Mouse (Mus musculus): ENCODE measurements around the gene Edf1.

Edf1 gene

GRCm38 (mm10) chr2:25581294-25581864 is 23.7 kb downstream of the Edf1 start, which contains the start of gene Ajm1:
Gene Ajm1, minus strand, starts transcription at chr2:25581757.
- DNase-seq (ENCODE audit: inconsistent age in 2 of 2, low spot score in 1 of 2) = peak; percentile 68 to 90

GRCm38 (mm10) chr2:25581901-25582301 is 24.3 kb downstream of the Edf1 start:
- DNase-seq (ENCODE audit: inconsistent age in 2 of 2, low spot score in 1 of 2) = no peak

DNA sequence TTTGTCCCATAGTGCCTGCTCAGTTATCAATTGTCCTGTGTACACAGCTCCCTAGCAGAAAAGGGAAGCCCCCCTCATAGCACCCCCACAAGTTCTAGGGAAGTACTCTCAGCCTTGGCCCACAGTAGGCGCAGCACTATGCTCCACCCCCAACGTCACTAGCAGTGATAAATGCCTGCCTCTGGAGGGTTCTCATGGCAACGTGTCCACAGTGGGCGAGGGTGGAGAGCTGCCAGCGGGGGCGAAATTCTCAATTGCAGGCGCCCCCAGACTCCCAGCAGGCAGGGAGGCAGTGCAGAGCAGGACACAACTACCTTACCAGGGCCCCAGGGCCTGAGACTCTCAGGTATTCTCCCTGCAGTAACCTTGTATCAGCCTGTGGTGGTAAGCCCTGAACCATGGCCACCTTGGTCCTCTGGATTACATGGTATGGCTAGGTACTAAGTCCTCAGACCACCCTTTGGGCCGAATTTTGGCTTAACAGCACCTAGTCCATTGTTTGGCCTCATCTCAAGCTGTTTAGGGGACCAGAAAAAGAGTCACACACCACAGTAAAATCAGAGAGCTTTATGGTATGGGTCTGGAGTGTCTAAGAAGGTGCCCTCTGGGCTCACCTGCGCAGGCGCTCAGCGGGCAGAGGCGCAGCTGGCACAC is 24.9 kb downstream of the Edf1 start:
- peak in 1 of 2 experiments; percentile 78 for DNase-seq (ENCODE audit: inconsistent age in 2 of 2, low spot score in 1 of 2)

DNA sequence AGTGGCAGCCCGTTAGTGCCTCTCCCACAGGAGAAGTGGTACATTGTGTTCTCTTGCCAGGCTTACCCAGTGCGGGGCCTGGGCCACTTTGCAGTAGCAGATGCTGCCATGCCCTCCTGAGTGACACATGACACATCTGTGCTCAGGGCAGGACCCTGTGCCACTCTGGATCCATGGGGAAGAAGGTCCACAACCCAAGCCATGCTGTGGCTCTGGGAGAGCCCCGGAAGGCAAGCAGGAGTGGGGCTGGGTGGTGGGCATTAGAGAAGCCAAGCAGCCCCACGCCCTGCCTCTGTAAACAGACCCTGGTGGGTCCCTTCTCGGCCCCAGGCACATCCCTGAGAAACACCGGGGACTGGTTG is 25.5 kb downstream of the Edf1 start:
- DNase-seq (ENCODE audit: inconsistent age in 2 of 2, low spot score in 1 of 2) = peak in 1 of 2 experiments; percentile 58

DNA sequence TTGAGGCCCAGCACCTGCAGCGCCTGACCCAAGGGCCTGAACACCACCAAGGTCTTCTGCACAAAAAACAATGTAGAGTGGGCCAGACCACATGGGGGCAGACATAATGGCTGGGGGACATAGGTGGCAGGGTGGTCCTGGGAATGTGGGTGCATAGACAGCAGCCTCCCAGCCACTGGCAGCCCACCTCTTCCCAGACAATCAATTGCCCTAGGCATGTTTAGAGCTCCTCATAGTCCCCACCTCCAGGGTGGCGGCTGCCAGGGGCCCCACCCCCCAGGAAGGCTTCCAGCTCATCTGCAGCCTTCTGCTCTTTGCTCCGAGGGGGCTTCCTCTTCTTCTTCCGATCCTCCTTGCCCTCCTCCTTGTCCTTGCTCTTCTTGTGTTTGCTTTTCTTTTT is 25.9 kb downstream of the Edf1 start:
- no peak for DNase-seq (ENCODE audit: inconsistent age in 2 of 2, low spot score in 1 of 2)

DNA sequence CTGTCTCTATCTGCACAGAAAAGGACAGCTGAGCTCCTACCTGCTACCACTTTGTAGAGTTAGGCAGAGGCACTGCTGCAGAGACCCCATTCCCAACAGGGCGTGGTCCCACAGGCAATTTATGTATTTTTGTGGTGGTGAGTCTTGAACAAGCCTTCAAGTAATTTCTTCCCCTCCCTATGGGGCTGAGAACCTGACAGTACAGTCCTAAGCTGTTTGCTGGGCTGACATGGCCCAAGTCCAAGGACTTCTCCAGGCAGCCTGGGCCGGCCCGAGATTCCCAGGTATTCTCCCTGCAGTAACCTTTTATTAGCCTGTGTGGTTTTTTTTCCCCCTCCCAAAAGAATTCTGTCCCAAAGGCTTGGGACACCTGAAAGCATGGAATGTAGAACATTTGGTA is 26.5 kb downstream of the Edf1 start:
- peak in 1 of 2 experiments; percentile 66 for DNase-seq (ENCODE audit: inconsistent age in 2 of 2, low spot score in 1 of 2)

DNA sequence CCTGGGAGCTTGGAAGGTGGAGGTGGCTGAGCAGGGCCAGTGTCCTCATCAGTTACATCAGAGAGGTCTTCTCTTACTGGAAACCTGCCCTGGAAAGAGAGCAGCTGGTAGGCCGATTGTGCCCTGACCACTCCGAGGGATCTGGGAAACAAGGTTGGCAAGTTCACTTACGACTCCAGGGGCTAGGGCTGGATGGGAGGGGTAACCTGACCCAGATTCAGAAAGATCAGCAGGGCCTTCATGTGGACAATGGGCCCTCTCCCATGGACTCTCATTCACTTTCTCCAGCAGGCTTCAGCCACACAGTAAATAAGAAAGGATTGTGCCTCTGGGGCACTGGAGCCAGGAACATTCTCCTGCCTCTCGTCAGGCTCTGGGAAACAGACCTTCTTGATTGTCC is 27.2 kb downstream of the Edf1 start:
- DNase-seq (ENCODE audit: inconsistent age in 2 of 2, low spot score in 1 of 2) = no peak

DNA sequence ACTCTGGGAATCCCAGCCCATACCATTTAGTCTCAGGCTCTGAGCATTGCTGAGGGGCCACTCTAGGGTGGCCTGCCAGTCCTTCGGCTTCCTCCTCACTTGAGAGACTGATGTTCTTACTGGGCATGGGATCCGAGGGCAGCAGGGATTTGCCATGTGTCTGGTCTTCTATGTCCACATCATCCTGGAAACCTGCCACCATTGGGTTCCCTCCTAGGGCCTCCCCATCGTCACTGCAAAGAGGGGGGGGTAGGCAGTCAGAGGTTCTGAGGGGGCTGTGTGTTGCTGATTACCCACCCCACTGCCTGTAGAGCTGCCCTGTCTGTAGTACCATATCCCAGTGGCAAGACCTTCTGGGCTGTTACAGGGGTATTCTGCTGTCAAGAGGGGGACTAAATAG is 28.0 kb downstream of the Edf1 start:
- no peak for DNase-seq (ENCODE audit: inconsistent age in 2 of 2, low spot score in 1 of 2)

DNA sequence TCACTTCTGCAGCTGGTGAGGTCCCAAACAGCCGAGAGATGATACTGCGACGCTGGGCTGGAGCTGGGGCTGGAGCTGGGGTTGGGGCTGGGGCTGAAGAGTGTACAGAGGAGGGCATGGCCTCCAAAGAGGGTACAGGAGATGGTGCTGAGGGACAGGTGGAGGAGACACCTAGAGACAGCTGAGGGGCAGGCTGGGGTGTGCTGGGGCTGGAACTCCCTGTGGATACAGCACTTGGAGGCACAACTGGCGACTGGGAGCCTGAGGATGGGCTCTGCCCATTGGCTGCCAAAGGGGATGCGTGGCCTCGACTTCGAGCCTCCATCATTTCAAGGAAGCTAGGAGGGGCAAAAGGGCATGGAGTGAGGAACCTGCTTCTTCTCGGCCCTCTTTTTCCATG is 29.6 kb downstream of the Edf1 start:
- no peak for DNase-seq (ENCODE audit: inconsistent age in 2 of 2, low spot score in 1 of 2)

- DNase-seq (ENCODE audit: inconsistent age in 2 of 2, low spot score in 1 of 2) = no peak
These were observed 30.7 kb downstream of the Edf1 start for GRCm38 (mm10) chr2:25588227-25588907.

DNA sequence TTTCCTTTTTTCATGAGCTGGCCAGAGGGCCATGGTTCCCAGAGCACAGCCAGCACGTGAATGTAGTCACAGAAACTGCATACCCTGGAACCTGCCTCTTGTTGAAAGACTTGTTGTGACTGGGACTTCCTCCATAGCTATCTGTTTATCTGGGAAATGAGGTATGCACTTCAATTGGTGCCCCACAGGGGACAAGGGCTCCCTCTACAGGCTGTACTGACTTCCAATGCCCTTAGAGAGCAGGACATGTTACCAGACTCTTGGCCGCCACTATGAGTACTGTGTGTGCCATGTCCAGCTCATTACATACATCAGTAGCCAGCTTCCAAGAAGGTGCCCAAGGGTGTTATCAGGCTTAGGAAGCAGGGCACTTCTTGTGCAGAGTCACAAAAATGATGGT is 34.2 kb downstream of the Edf1 start:
- DNase-seq (ENCODE audit: inconsistent age in 2 of 2, low spot score in 1 of 2) = peak in 1 of 2 experiments; percentile 75

DNA sequence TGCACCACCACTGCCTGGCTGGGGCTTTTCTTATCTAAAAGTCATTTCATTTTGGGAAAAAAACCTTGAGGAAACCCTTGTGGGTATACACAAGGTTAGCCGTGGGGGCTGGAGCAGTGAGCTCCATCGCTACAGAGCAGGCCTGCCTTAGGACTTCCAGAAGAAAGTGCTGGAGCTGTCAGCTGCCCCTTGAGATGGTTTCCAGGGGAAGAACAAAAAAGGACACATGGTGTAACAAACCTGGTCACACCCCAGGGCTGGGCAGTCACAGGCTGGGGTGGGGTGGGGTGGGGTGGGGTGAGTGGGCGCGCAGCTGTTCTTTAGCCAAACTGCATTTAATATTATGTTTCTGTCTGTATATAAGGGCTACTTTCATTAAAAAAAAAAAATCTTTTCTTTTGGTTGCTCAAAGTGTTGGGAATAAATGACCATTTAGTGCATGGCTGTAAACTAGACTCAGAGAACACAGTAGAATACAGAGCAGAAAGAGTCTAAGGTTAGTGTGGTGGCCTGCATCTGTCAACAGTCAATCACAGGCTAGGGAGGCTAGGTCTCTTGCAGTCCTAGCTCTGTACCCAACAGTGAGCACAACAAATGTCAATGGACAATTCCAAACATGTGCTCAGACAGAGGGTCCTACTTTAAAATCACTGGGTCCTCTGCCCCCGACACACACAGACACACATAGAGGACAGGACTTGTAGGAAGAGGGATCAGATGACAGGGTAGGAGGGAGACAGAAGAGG is 39.3 kb downstream of the Edf1 start:
- DNase-seq (ENCODE audit: inconsistent age in 2 of 2, low spot score in 1 of 2) = no peak

DNA sequence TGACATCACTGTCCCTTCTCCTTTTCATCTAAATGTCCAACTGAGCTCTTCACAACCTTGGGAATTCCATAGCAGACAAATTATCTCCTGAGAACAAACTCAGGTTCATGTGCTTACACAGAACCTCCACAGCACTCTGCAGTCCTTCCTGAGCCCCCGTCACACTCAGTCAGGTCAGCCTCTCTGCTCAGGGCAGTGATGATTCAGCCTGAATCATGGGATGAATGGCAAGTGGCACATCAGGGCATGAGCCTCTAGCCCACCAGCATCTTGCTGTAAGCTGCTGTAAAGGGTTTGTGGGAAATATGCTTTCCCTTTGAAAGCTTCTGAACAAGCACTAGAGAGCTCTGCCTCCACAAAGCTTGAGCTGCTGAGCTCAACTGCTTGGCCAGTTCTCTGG is 41.1 kb downstream of the Edf1 start:
- peak in 1 of 2 experiments; percentile 62 for DNase-seq (ENCODE audit: inconsistent age in 2 of 2, low spot score in 1 of 2)

- no peak for DNase-seq (ENCODE audit: inconsistent age in 2 of 2, low spot score in 1 of 2)
These were observed 42.4 kb downstream of the Edf1 start for GRCm38 (mm10) chr2:25600037-25600436.

- no peak for DNase-seq (ENCODE audit: inconsistent age in 2 of 2, low spot score in 1 of 2)
These were observed 44.9 kb downstream of the Edf1 start for GRCm38 (mm10) chr2:25602526-25602925.

DNA sequence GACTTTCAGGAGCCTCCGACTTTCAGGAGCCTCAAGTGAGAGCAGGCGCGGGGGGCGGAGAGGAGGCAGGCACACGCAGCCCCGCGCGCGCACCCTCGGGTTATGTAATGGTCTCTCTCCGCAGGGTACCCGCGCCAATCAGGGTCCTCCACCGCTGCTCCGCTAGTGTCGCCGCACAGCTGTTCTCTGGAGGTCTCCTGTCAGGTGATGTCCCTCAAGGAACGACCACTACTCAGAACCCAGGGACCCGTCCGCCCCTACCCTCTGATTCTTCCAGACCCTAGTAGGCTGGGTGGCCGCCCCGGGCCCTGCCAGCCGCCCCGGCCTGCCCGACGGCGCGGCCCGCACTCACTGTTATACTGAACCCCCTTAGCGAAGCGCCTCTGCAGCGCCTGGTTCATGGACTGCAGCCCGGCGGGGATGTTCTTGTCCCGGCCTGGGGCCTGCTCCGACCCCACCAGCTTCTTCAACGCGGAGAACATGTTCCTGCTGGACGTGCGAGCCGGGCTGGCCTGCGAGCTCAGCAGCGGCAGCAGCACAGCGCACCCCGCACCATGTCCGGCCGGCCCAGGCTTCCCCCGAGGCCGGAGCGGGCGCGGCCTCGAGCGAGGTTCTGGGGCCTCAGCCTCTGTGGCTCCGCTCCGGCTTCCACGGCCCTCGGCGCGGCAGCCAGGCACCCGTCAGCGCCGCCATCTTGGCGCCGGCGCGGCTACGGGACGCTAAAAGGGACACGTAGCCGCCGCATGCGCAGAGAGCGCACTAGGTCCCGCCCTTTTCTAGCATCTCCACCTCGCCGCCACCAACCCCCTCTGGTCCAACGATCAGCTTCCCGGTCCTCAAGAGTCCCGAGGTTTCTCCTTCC is 50.3 kb downstream of the Edf1 start, which contains the start of gene Rabl6:
TSS of gene Rabl6 (minus strand) at position 761 of the 862 bp plus-strand sequence.
- DNase-seq (ENCODE audit: inconsistent age in 2 of 2, low spot score in 1 of 2) = peak; percentile 91 to 97

GRCm38 (mm10) chr2:25608671-25609070 is 51.0 kb downstream of the Edf1 start:
- no peak for DNase-seq (ENCODE audit: inconsistent age in 2 of 2, low spot score in 1 of 2)
